Mouse (Mus musculus): ENCODE data around the gene Lactbl1.

GRCm38 (mm10) chr4:136599869-136600268 lies 22.6 kb upstream of the Lactbl1 start:
- TF ChIP-seq GATA1 (IDR thresholded peaks at IDR 0.05; ENCODE audit: borderline replicate concordance, low read length) (no peak), FLI1 (IDR thresholded peaks at IDR 0.05; ENCODE audit: low read length) (no peak)

All from megakaryocyte, embryonic 14.5 days (primary cell).